Mouse (Mus musculus): ENCODE measurements at regions not wholly inside any gene's neighbourhood (a gene's known extent, or its start where the extent isn't known, plus 50 kb on each side); places are given as distances from the start of the nearest gene placed in this dataset.

DNA sequence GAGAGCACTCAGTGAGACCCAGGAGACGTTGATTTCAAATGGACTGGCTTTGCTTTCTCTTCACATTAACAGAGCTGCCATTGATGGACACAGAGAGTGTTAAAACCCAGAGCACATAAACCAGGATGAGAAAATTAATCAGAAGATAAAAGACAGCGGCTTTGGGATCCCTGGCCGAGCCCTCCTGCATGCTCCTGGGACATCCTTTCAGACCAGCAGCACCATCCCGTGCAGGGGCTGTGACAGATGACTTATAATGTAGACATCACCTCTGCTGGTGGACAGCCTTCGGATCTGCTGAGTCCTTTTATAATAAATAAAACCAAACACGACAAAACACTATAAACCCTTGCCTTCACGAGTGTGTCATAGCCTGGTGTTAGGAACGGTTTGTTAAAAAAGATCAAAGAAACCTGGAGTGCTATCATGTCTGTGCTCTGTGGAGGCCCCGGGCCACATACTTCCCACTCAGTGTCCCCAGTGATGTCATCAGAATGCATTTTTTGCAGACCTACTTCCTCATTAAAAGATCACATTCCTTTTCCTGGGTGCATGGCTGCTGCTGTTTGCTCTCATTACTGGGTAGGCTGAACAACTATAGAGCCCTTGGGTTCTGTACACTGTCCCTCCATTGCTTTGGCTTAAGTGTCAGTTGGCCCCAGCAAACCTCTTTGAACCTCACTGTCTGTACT, 130.2 kb upstream of the Serp2 start:
- no peak for DNase-seq (ENCODE audit: extremely low spot score in 1 of 2, low spot score in 1 of 2)

- no peak for DNase-seq (ENCODE audit: extremely low spot score in 1 of 2, low spot score in 1 of 2)
These were observed 129.4 kb upstream of the Serp2 start for GRCm38 (mm10) chr14:76685830-76686761.

GRCm38 (mm10) chr14:76684327-76684726, 127.6 kb upstream of the Serp2 start:
- DNase-seq (ENCODE audit: extremely low spot score in 1 of 2, low spot score in 1 of 2): no peak

GRCm38 (mm10) chr14:76681581-76682377, 125.1 kb upstream of the Serp2 start:
- no peak for DNase-seq (ENCODE audit: extremely low spot score in 1 of 2, low spot score in 1 of 2)

- no peak for DNase-seq (ENCODE audit: extremely low spot score in 1 of 2, low spot score in 1 of 2)
These were observed 121.9 kb upstream of the Serp2 start for GRCm38 (mm10) chr14:76678512-76679134.

- DNase-seq (ENCODE audit: extremely low spot score in 1 of 2, low spot score in 1 of 2): no peak
These were observed 118.3 kb upstream of the Serp2 start for GRCm38 (mm10) chr14:76674949-76675348.

DNA sequence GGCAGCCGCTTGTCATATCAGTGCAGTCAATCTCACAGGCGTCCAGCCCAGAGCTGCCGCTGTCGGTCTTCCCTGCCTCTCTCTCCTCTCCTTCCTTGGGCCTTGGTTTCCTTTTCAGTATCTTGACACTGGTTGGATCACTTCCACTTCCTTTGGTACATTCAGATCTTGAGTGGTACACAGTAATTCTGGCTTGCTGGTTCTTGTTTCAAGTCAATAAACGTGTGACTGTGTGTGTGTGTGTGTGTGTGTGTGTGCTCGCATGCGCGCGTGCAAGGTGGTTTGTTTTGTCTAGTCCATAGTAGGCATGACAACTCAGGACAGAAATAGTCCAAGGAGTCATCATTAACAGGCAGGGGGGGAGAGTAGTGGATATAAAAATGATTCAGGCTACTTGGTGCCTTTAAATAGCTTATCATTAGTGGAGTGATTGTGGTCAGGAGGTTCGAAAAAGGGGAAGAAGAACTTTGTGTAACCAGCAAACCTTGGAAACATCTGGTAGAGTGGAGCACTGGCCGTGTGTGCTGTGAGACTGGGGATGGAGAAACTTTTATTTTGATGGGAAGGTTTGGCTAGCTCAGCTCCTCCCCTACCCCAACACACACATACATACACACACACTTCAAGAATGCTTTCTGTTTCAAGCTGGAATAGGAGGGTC, 117.1 kb upstream of the Serp2 start:
- DNase-seq (ENCODE audit: extremely low spot score in 1 of 2, low spot score in 1 of 2): no peak

DNA sequence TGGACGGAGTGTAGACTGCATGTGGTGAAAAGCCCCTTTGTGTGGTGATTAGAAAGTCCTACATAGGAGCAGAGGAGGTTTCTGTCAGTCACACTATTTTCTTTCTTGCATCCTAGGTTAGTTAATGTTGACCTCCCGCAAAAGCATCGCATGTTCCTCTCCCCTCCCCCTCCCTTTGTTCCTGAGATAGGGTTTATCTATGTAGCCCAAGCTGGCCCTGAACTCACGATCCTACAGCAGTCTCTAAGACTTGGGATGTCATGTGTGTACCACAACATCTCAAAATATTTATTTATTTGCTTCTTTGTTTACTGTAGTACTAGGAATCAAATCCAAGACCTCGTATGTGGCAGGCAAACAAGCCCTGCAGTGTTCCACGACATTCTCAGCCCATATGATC, 116.2 kb upstream of the Serp2 start:
- DNase-seq (ENCODE audit: extremely low spot score in 1 of 2, low spot score in 1 of 2): no peak

GRCm38 (mm10) chr14:76672442-76672841, 115.8 kb upstream of the Serp2 start:
- no peak for DNase-seq (ENCODE audit: extremely low spot score in 1 of 2, low spot score in 1 of 2)

GRCm38 (mm10) chr14:76671023-76671422, 114.3 kb upstream of the Serp2 start:
- DNase-seq (ENCODE audit: extremely low spot score in 1 of 2, low spot score in 1 of 2): no peak

GRCm38 (mm10) chr14:76665754-76666371, 109.2 kb upstream of the Serp2 start:
- DNase-seq (ENCODE audit: extremely low spot score in 1 of 2, low spot score in 1 of 2): no peak

- no peak for DNase-seq (ENCODE audit: extremely low spot score in 1 of 2, low spot score in 1 of 2)
These were observed 108.2 kb upstream of the Serp2 start for GRCm38 (mm10) chr14:76664586-76665508.

- DNase-seq (ENCODE audit: extremely low spot score in 1 of 2, low spot score in 1 of 2): no peak
These were observed 107.1 kb upstream of the Serp2 start for GRCm38 (mm10) chr14:76663816-76664215.

DNA sequence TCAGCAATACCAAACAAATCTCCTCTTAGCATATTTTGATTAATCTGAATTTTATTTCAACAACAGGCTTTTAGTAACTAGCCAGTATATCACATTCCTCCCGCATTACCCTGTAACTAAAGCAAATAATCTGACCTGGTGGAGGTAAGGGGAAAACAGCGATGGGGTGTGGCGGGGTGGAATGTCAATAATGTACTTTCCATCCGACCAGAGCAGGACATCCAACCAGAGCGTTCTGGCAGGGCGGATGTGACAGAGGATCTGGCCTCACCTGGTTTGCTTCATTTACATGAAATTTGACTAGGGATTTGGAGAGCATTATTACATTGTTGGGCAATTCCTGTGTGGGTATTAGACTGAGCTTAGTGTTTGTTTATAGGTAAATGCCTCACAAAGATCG, 106.2 kb upstream of the Serp2 start:
- DNase-seq (ENCODE audit: extremely low spot score in 1 of 2, low spot score in 1 of 2): no peak

DNA sequence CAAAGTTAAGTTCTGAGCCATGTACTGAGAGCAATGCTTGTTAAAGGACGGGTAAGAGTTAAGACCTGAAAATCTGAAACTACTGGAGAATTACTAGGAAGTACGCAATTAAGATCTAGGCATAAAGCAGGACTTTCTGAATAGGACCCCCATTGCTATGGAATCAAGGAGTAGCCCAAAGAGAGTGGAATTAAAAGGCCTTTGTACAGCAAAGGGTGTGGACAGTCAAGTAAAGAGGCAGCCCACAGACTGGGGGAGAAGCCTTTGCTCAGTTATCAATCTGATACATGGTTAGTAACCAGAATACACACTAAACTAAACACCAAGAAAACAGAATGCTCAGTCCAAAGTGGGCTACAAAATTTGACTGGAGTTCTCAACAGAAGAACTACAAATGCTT, 104.2 kb upstream of the Serp2 start:
- no peak for DNase-seq (ENCODE audit: extremely low spot score in 1 of 2, low spot score in 1 of 2)

GRCm38 (mm10) chr14:76658952-76659502, 102.3 kb upstream of the Serp2 start:
- DNase-seq (ENCODE audit: extremely low spot score in 1 of 2, low spot score in 1 of 2): peak in 1 of 2 experiments; percentile 25

- DNase-seq (ENCODE audit: extremely low spot score in 1 of 2, low spot score in 1 of 2): peak in 1 of 2 experiments; percentile 46
These were observed 101.3 kb upstream of the Serp2 start for GRCm38 (mm10) chr14:76657784-76658610.

Measured in frontal cortex, adult 2 months (tissue).